Mouse (Mus musculus) ES-Bruce4 (cell line): Measurements from ENCODE around the gene Col1a1. TPM values are rescaled to one million over a fixed set of nuclear protein-coding genes. Genes with fewer than 3 reads are reported as not detected.

Experiments used
- H3K27ac ChIP-seq: 2 replicates; pipeline ENCODE4 v1.5.1; 2012; ENCODE audit warnings: low read length, inconsistent platforms; ENCODE audit not compliant: insufficient read depth
- H3K27me3 ChIP-seq: 2 replicates; pipeline ENCODE4 v1.6.1; 2012; ENCODE audit warnings: mild to moderate bottlenecking, low read length, inconsistent platforms; ENCODE audit not compliant: control insufficient read depth, poor library complexity, insufficient read depth, severe bottlenecking
- H3K36me3 ChIP-seq: 2 replicates; pipeline ENCODE4 v1.6.1; 2012; ENCODE audit warnings: inconsistent platforms, mild to moderate bottlenecking, low read length, moderate library complexity; ENCODE audit not compliant: control insufficient read depth, poor library complexity, insufficient read depth, severe bottlenecking
- H3K4me1 ChIP-seq: one replicate; pipeline ENCODE4 v1.8.1; 2011; ENCODE audit warnings: low read length; ENCODE audit not compliant: control insufficient read depth, insufficient read depth
- H3K4me3 ChIP-seq: 2 replicates; pipeline ENCODE4 v1.5.1; 2011; ENCODE audit warnings: low read depth, mild to moderate bottlenecking, low read length
- H3K9ac ChIP-seq: 2 replicates; pipeline ENCODE4 v1.6.1; 2012; ENCODE audit warnings: low read depth, mild to moderate bottlenecking, inconsistent platforms; ENCODE audit not compliant: poor library complexity, severe bottlenecking
- H3K9me3 ChIP-seq: replicated peaks from 2 replicates; pipeline ENCODE4 v1.6.1; 2012; ENCODE audit warnings: mild to moderate bottlenecking, low read length, inconsistent platforms; ENCODE audit not compliant: control insufficient read depth, poor library complexity, insufficient read depth, severe bottlenecking
- CTCF ChIP-seq: IDR thresholded peaks from one replicate; pipeline ENCODE4 v1.8.1; 2011; ENCODE audit warnings: low read depth, low read length
- EP300 ChIP-seq: IDR thresholded peaks from 2 replicates; pipeline ENCODE4 v1.6.1; 2011; ENCODE audit warnings: low read depth, low read length; ENCODE audit not compliant: insufficient read depth
- POLR2A ChIP-seq: IDR thresholded peaks from one replicate; pipeline ENCODE4 v1.8.1; 2011; ENCODE audit warnings: low read length; ENCODE audit not compliant: insufficient read depth
- polyA plus RNA-seq: library from polyadenylated mRNA; stranded (reverse); fragments of >200 nt; gene quantifications from 2 replicates; pipeline ENCODE4 v1.2.4, GENCODE M21; 2011; ENCODE audit warnings: low read depth; ENCODE audit not compliant: missing spikeins, insufficient read depth, insufficient read length

Gene Col1a1
- 17.1 and 18.1 TPM in 2 replicates for polyA plus RNA-seq

DNA sequence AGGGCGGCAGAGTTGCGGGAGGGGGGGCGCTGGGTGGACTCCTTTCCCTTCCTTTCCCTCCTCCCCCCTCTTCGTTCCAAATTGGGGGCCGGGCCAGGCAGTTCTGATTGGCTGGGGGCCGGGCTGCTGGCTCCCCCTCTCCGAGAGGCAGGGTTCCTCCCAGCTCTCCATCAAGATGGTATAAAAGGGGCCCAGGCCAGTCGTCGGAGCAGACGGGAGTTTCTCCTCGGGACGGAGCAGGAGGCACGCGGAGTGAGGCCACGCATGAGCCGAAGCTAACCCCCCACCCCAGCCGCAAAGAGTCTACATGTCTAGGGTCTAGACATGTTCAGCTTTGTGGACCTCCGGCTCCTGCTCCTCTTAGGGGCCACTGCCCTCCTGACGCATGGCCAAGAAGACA is at the start of gene Col1a1:
Gene Col1a1, plus strand, starts transcription at position 180 of the 400 bp plus-strand sequence.
- no peaks in the 10 kb centered on the region; the same call in 1 of the 2 replicates for H3K27me3 ChIP-seq

DNA sequence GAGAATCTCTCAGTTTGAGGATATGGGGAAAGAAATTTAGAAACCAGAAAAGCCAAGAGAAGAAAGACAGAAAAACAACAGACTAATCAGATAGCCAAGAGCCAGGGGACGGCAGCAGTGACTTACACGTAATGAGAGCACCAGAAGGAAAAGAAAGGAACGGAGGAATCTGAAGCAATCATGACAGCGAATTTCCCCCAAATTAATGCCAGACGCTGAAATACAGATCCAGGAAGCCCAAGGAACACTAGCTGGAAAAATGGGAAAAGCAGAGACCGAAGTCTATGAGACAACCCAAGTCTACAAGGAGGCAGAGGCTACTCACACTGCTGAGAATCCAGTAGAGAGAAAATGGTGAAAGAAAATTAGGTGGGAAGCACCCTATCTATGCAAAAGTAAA is 44.9 kb upstream of the Col1a1 start:
- TF ChIP-seq POLR2A, result no peak
- no peak for TF ChIP-seq CTCF
- TF ChIP-seq EP300, result no peak
- Histone ChIP-seq H3K4me1 (no peaks in the 10 kb centered on the region), H3K4me3 (no peak overlapping the region), H3K36me3 (no peaks in the 10 kb centered on the region), H3K27me3 (no peaks in the 10 kb centered on the region), H3K27ac (no peak overlapping the region), H3K9me3 (no peaks in the 10 kb centered on the region), H3K9ac (no peak overlapping the region)

More for the DNA sequence above, at the start of gene Col1a1:
- Histone ChIP-seq H3K36me3 (no peaks in the 10 kb centered on the region), H3K9ac (peak within 1 kb of the TSS; percentile 22), H3K27ac (no peak within 1 kb of the TSS), H3K4me3 (peak within 1 kb of the TSS; percentile 68), H3K4me1 (peaks cover 2% of the 10 kb centered on the region), H3K9me3 (no peaks in the 10 kb centered on the region)
- TF ChIP-seq CTCF (no peak), EP300 (no peak), POLR2A (no peak)

DNA sequence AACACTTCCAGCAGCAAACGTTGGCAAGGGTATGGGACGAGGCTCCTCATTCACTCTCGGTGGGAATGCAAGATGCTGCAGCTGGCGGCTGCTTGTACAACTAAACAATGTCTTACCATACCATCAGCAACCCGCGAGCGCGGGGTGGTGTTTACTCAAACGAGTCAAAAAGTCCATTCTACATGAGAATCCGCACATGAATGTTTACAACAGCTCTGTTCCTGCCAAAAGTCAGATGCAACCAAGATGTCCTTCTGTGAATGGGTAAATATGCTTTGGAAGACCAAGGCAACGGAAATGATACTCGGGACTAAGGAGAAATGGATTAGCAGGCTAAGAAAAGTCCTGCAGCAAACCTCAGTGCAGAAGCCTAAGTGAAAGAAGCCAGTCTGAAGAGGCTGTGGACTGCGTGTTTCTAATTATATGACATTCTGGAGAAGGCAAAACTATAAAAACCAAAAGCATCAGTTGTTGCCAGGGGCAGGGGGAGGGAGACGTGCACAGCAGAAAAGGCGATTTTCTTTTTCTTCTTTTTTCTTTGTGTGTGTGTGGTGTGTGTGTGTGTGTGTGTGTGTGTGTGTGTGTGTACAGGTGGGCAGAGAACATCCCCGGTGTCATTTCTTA is 39.2 kb upstream of the Col1a1 start:
- Histone ChIP-seq H3K4me1 (no peaks in the 10 kb centered on the region), H3K9ac (no peak overlapping the region), H3K36me3 (no peaks in the 10 kb centered on the region), H3K27me3 (no peaks in the 10 kb centered on the region), H3K9me3 (no peaks in the 10 kb centered on the region), H3K27ac (no peak overlapping the region), H3K4me3 (no peak overlapping the region)
- no peak for TF ChIP-seq EP300
- no peak for TF ChIP-seq CTCF
- TF ChIP-seq POLR2A, result no peak

DNA sequence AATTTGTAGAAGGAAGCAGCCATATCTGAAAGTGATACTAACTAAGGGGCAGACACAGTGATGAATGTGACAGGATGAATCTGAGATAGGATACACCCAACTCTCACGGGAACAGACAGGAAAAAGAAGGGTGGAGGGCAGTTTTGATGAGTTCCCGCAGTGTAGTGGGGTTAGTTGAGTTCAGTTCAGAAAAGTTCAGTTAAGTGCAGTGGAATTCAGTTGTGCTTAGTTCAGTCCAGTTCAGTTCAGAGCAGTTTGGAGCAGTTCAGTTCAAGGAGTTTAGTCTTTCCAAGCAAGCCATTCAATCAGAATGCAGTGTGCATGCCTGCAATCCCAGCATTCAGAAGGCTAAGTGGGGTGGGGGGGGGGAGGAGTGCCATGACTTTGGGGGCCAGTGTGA is 34.8 kb upstream of the Col1a1 start:
- no peaks in the 10 kb centered on the region for H3K27me3 ChIP-seq
- no peaks in the 10 kb centered on the region for H3K36me3 ChIP-seq
- H3K9me3 ChIP-seq, result no peaks in the 10 kb centered on the region
- no peak for TF ChIP-seq CTCF
- no peak for TF ChIP-seq POLR2A
- no peak for TF ChIP-seq EP300
- no peak overlapping the region for H3K9ac ChIP-seq
- H3K27ac ChIP-seq, result no peak overlapping the region
- no peaks in the 10 kb centered on the region for H3K4me1 ChIP-seq
- no peak overlapping the region for H3K4me3 ChIP-seq

DNA sequence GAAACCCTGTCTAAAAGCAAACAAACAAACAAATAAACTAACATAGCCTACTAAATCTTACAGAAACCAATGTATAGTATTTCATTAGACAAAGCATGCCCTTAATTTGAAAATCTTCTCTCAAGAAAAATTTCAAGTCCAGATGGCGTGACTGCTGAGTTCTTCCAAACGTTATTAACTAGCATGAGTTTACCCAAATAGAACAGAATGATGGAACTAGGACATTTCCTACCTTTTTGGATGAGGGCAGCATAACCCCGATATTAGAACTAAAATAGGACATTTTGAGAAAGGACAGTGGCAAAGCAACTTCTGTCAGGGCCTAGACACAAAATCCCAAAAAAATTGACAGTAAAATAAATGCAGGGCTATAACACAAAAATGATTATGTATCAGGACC is 31.7 kb upstream of the Col1a1 start:
- H3K4me1 ChIP-seq, result no peaks in the 10 kb centered on the region
- no peak overlapping the region for H3K4me3 ChIP-seq
- no peak for TF ChIP-seq EP300
- no peak for TF ChIP-seq POLR2A
- no peak for TF ChIP-seq CTCF
- H3K27me3 ChIP-seq, result no peaks in the 10 kb centered on the region
- H3K9ac ChIP-seq, result no peak overlapping the region
- no peaks in the 10 kb centered on the region for H3K36me3 ChIP-seq
- H3K9me3 ChIP-seq, result no peaks in the 10 kb centered on the region
- no peak overlapping the region for H3K27ac ChIP-seq

DNA sequence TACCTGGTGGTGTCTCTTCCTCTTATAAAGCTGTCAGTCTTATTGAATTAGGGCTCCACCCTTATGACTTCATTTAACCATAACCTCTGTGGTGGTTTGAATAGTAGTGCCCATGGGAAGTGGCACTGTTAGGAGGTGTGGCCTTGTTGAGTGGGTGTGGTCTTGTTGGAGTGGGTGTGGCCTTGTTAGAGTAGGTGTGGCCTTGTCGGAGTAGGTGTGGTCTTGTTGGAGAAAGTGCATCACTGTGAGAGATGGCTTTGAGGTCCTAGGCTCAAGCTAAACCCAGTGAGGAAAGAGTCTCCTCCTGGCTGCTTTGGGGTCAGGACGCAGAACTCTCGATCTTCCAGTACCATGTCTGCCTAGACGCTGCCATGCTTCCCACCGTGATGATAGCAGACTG is 25.1 kb upstream of the Col1a1 start:
- no peaks in the 10 kb centered on the region for H3K36me3 ChIP-seq
- H3K27ac ChIP-seq, result no peak overlapping the region
- H3K27me3 ChIP-seq, result no peaks in the 10 kb centered on the region
- TF ChIP-seq EP300 (no peak), POLR2A (no peak), CTCF (no peak)
- H3K4me1 ChIP-seq, result no peaks in the 10 kb centered on the region
- no peak overlapping the region for H3K9ac ChIP-seq
- no peak overlapping the region for H3K4me3 ChIP-seq
- no peaks in the 10 kb centered on the region for H3K9me3 ChIP-seq
